Mouse (Mus musculus) brain, embryonic 18.5 days (tissue): ENCODE results near the gene Neurl1b.

ENCODE experiments used
- DNase-seq: peaks from one replicate; pipeline ENCODE4 v3.0.0-alpha.2; 2012; ENCODE audit warnings: low read depth, low spot score

Neurl1b gene

GRCm38 (mm10) chr17:26396765-26397164 lies 17.9 kb upstream of the Neurl1b start:
- DNase-seq = no peak

DNA sequence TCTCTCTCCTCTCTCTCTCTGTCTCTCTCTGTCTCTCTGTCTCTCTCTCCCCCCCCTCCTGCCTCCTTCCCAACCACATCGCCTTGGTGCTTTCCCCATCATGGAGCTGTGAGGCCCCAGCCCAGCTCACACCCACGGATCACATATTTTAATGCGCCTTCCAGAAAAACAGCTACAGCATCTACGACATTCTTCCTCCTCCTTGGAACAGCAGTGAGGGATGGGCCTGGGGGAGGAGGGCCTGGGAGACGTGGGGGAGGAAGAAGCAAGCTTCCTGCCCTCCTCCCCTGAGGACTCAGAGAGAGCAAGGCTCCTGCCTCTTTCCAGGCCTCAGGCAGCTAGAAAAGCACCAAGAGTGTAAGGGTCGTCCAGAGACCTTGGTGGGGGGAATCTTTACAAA lies 17.3 kb upstream of the Neurl1b start:
- no peak for DNase-seq

GRCm38 (mm10) chr17:26405340-26406100 lies 9.1 kb upstream of the Neurl1b start:
- no peak for DNase-seq

GRCm38 (mm10) chr17:26412967-26413366 lies 1.7 kb upstream of the Neurl1b start:
- no peak for DNase-seq

DNA sequence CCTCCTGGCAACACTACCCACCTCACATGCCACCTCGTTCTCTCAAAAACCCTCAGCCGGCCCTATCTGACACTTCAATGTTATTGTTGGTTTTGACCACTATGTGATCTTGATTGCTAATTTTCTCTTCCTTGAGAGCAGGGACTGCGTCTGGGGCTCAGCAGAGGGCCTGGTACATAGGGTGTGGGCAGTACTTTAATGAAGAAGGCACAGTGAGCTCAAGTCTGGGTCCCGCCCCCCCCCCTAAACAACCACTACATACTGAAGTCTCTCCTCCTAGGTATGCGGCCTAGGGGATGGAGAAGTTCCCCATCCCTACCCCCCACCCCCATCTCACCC lies 476 bp upstream of the Neurl1b start:
- no peak for DNase-seq

GRCm38 (mm10) chr17:26415355-26415865 lies 781 bp downstream of the Neurl1b start:
- no peak for DNase-seq

DNA sequence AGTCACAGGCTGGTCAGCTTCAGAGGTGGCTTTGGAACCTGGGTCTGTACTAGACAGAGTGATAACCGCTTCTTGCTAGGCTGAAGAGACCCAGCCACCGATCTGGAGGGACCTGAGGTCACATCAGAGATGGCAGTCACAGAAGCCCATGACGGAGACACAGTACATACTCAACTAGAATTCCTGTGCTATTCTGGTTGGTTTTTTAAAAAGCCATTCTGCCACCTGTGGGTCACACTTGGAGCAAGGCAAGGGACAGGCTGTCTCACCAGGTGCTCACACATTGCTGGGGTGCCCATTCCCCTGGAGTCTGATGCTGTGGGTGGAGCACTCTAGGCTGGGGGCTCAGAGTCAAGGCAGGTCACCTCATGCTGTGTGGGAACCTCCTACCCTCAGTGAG lies 1.5 kb downstream of the Neurl1b start:
- no peak for DNase-seq

- DNase-seq = no peak
These were observed 3.3 kb downstream of the Neurl1b start for GRCm38 (mm10) chr17:26417770-26418421.

DNA sequence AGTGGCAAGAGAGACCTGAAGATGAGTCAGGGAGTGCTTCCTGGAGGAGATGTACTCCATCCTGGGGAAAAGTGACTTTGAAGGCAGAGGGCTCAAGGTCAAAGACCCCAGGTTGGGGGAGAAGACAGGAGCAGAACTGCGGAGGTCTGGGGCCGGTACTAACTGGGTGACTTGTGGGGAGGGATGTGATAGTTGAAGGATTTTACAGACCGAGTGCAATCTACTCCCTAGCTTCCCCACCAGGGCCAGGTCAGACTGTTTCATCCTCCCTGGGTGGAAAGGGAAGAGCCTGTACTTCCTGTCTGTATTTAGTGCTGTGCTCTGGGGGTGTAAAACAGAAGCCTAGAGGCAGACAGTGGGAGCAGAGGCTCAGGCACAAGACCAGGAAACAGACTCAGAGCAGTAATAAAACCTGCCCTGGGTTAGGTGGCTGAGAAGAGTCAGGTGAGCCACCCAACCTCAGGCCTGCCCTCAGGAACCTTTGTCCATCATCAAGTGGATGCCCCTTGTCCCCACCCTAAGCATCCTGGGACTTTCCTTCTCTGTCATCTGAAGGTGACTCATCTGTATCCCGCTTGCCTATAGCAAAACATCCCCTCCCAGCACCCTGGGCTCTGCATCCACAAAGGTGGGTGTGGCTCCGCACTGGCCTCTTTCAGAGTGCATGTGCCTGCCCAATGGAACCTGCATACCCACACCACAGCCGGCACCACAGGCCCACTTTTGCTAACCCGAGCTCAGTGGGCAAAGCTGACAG lies 6.0 kb downstream of the Neurl1b start:
- DNase-seq = no peak

DNA sequence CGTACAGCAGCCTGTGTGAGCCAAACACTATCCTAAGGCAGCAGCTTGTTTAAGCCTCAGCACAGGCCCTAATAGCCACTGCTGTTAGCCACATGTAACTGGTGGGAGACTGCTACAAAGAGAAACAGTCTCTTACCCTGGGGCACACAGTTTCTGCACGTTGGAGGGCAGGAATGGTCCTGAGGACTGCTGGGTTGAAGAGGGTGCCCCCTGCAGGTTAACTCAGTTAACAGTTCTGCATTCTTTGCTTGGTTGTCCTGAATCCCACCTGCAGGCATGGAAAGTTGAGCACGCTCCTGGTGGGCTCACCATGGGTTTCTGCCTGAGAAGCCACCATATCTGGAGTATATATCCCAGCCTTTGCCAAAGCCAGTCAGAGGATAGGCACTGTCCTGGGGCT lies 6.9 kb downstream of the Neurl1b start:
- DNase-seq = no peak

DNA sequence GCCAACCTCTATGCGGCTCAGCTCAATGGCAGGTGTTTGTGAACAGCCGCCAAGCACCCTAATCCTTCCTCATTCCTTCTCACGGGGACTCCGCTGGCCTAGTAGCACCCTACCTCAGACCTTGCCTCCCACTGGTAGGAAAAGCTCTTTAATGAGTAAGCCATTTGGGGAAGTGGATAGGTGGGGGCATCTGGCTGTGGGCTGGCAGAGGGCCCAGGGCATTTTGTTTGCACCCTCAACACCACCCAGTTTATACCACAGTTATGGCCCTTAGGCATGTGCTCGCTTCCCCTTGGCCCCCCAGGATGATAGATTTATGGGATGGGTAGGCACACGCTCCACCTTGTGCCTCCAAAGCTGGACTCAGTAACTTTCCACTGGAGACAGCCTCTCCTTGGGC lies 7.8 kb downstream of the Neurl1b start:
- no peak for DNase-seq

DNA sequence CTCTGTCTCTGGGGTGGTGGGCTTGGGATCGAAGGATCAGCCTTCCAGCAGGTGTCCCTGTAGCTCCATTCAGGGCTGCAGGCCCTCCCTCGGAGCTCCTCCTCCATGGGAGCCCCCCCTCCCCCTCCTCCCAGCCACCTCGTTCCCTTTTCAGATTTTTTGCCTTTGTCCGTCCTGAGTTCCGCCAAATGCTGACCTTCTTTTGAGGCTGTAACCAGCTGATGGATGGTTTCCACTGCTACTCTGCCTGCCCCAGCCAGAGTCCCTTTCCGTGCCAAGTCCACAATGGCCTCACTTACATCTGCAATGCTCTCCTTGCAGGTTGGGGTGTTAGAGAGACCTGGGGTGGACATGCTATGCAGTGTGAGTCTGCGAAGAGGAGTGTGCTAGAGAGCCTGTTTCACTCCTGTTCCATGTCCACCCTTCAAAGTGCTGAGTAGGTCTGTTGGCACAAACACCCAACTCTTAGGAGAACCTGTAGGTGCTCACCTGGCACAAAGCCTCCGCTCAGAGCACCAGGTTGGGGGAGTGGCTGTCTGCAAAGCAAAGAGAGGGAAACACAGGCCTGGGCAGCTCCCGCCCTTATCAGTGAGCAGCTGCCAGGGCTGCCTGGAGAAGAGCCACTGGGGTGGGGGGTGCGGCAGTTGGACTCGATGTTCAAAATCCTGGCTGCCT lies 9.5 kb downstream of the Neurl1b start:
- DNase-seq = no peak

DNA sequence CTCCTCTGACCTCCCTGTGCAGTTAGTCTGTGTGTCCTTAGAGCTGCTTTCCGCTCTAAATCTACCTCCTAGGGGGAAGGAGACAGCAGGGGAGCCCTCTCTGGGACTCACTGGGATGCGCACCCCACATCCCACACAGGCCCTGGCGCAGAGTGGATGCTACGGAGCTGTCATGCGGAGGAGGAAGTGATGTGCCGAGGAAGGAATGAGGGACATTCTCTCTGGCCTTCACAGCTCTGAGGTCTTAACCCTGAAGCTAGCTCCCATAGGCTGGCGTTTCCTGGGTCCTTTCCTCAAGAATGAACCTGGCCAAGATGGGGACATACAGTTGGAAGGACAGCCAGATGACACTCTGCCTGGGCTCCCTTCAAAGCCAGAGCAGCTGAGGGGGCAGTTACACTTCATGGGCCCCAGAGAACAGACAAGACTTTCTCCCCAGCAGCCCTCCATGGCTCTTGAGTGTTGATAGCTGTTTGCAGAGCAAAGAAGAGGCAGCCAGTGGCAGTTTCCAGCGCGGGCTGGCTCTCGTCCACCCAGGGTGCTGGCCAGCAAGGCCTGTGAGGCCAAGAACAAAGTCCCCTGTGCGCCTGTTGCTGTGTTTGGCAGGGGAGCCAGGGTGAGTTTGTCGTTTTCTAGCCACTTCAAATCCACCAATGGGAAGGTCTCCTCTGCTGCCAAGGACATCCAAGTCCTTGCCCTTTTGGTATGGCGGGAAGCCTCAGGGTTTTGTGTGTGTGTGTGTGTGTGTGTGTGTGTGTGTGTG lies 10.5 kb downstream of the Neurl1b start:
- DNase-seq = peak; percentile 36

- DNase-seq = no peak
These were observed 18.7 kb downstream of the Neurl1b start for GRCm38 (mm10) chr17:26433295-26433694.

DNA sequence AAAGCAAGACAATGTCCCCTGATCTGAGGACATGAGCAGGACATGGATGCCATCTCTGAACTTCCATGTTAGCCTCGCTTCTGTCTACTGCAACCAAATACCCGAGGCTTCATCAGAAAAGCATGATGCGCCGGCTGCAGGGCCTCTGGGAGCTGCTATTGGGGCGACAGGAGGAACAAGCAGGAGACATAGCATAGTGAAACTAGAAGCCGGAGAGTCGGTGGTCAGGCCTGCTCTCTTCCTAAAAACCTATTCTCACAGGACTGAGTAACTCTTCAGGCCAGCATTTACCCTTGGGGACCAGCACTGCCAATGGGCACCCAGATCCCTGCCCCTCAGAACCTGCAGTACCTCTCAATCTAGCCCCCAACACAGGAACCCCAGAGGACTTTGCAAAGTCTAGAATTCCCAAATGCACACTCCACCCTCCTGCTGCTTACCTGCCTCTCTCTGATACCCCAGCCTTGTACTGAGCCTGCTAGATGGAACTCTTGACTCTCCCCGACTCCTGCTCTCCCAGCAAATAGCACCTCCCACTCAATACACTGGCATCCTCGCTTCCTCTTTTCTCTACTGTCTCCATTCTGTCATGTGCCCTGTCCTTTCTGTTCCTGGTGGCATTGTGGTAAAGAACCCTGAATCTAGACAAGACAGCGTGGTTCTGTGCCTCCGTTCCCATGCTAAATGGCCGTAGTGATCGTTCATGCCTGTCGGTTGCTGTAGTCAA lies 22.6 kb downstream of the Neurl1b start:
- DNase-seq = no peak

- DNase-seq = no peak
These were observed 24.4 kb downstream of the Neurl1b start for GRCm38 (mm10) chr17:26439001-26439400.

DNA sequence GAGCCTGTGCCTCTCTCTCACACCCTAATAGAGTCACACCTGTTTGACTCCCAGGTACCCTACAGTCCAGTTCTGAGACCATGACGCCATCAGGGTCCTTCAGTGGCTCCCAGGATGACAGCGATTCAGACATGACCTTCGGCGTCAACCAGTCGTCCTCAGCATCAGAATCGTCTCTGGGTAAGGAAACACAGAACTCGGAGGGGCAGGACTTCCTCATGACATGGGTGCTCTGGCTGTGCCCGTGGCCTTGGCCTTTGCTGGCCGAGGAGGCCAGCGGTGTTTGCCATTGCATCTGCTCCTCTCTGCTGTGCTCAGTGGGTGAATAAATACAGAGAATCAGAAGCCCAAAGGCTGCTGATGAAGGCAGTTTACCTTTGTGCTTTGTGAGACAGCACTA lies 26.4 kb downstream of the Neurl1b start:
- no peak for DNase-seq

GRCm38 (mm10) chr17:26442197-26442596 lies 27.6 kb downstream of the Neurl1b start:
- DNase-seq = no peak

DNA sequence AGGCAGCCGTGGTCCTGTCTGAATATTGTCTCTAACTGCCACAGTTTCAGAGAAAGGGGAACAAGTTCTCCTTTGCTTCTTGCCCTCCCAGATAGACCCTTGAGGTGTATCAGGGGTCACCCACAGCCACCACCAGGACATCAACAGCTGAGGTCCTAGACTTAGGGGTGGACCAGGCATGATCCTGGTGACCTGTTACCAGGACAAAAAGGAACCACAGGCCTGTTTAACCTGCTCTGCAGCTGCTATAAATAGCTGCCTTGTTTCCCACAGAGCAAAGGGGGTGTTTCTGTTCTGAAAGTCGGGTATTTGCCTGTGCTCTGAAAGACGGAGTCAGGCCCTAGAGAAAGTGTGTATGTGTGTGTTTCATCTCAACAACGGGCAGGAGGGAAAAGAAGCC lies 29.2 kb downstream of the Neurl1b start:
- no peak for DNase-seq

DNA sequence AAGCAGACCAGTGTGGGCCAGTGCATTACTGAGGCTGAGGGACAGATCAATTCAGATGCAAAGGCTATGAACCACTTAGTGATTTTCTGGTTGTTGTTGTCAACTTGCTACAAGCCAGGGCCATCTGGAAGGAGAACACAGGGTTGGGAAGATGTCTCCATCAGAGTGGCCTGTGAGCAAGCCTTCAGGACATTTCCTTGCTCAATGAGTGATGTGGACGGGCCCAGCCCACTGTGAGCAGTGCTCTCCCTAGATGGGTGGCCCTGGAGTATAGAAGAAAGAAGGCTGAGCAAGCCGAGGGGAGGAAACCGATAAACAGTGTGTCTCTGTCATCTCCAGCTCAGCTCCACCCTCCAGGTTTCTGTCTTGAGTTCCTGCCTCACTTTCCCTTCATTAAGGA lies 34.8 kb downstream of the Neurl1b start:
- no peak for DNase-seq
